Mouse (Mus musculus): ENCODE measurements around the gene Hic1. TPM values are rescaled to one million over a fixed set of nuclear protein-coding genes. Genes with fewer than 3 reads are reported as not detected.

Hic1 gene
- polyA plus RNA-seq, 1 experiment from 2014 or later: 1.2 TPM

- Histone ChIP-seq H3K36me3 (ENCODE audit: control insufficient read depth, insufficient read depth) (no peaks in the 10 kb centered on the region), H3K4me2 (ENCODE audit: low read length) (no peak overlapping the region), H3K4me1 (replicated peaks; ENCODE audit: control insufficient read depth, insufficient read depth, low read length) (no peaks in the 10 kb centered on the region), H3K9me3 (ENCODE audit: control insufficient read depth, low read length) (no peaks in the 10 kb centered on the region), H3K27me3 (replicated peaks; ENCODE audit: control insufficient read depth, insufficient read depth, low read length) (no peaks in the 10 kb centered on the region), H3K4me3 (replicated peaks; ENCODE audit: low read length) (no peak overlapping the region), H3K27ac (ENCODE audit: low read length) (no peak overlapping the region), H3K9ac (replicated peaks; ENCODE audit: low read depth, low read length) (no peak overlapping the region)
- ATAC-seq: no peak
- WGBS: 75% methylated on average over 4 of the region's 4 CpGs
Measured at GRCm38 (mm10) chr11:75206347-75206746, 37.0 kb upstream of the Hic1 start.

DNA sequence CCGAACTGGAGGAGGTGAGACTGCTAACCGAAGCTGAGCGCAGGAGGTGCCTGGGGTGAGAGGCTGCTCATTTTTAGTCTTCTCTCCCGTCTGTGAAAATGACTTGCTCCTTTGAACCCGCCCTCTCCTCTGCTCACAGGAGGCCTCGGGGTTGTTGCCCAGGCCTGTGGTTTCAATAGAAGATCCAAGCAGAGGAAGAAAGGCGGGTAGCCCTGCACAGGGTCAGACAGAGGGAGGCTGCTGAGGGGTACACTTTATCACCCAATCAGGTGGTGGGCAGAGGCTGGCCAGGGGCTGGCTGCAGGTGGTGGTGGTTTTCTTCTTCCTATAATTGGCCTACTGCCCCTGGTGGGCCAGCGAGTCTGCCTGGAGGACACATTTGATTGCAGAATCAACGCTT is 35.2 kb upstream of the Hic1 start:
- H3K4me3 ChIP-seq (replicated peaks; ENCODE audit: low read length): no peak overlapping the region
- H3K36me3 ChIP-seq (ENCODE audit: control insufficient read depth, insufficient read depth): no peaks in the 10 kb centered on the region
- no peak overlapping the region for H3K4me2 ChIP-seq (ENCODE audit: low read length)
- no peaks in the 10 kb centered on the region for H3K4me1 ChIP-seq (replicated peaks; ENCODE audit: control insufficient read depth, insufficient read depth, low read length)
- H3K27ac ChIP-seq (ENCODE audit: low read length): no peak overlapping the region
- 37% methylated on average over 9 of the region's 9 CpGs for WGBS
- no peaks in the 10 kb centered on the region for H3K9me3 ChIP-seq (ENCODE audit: control insufficient read depth, low read length)
- no peak for ATAC-seq
- no peak overlapping the region for H3K9ac ChIP-seq (replicated peaks; ENCODE audit: low read depth, low read length)
- no peaks in the 10 kb centered on the region for H3K27me3 ChIP-seq (replicated peaks; ENCODE audit: control insufficient read depth, insufficient read depth, low read length)

GRCm38 (mm10) chr11:75203926-75204325 is 34.6 kb upstream of the Hic1 start:
- H3K27ac ChIP-seq (ENCODE audit: low read length): no peak overlapping the region
- H3K27me3 ChIP-seq (replicated peaks; ENCODE audit: control insufficient read depth, insufficient read depth, low read length): no peaks in the 10 kb centered on the region
- H3K36me3 ChIP-seq (ENCODE audit: control insufficient read depth, insufficient read depth): no peaks in the 10 kb centered on the region
- no peaks in the 10 kb centered on the region for H3K9me3 ChIP-seq (ENCODE audit: control insufficient read depth, low read length)
- no peaks in the 10 kb centered on the region for H3K4me1 ChIP-seq (replicated peaks; ENCODE audit: control insufficient read depth, insufficient read depth, low read length)
- ATAC-seq: no peak
- WGBS: 83% methylated on average over 4 of the region's 4 CpGs
- H3K9ac ChIP-seq (replicated peaks; ENCODE audit: low read depth, low read length): no peak overlapping the region
- no peak overlapping the region for H3K4me2 ChIP-seq (ENCODE audit: low read length)
- no peak overlapping the region for H3K4me3 ChIP-seq (replicated peaks; ENCODE audit: low read length)

GRCm38 (mm10) chr11:75201721-75202120 is 32.4 kb upstream of the Hic1 start:
- H3K9ac ChIP-seq (replicated peaks; ENCODE audit: low read depth, low read length): no peak overlapping the region
- H3K36me3 ChIP-seq (ENCODE audit: control insufficient read depth, insufficient read depth): no peaks in the 10 kb centered on the region
- H3K9me3 ChIP-seq (ENCODE audit: control insufficient read depth, low read length): no peaks in the 10 kb centered on the region
- no peak overlapping the region for H3K27ac ChIP-seq (ENCODE audit: low read length)
- no peak for ATAC-seq
- H3K4me1 ChIP-seq (replicated peaks; ENCODE audit: control insufficient read depth, insufficient read depth, low read length): no peaks in the 10 kb centered on the region
- no peak overlapping the region for H3K4me3 ChIP-seq (replicated peaks; ENCODE audit: low read length)
- peaks cover 2% of the 10 kb centered on the region for H3K27me3 ChIP-seq (replicated peaks; ENCODE audit: control insufficient read depth, insufficient read depth, low read length)
- H3K4me2 ChIP-seq (ENCODE audit: low read length): no peak overlapping the region
- WGBS: 77% methylated on average over 8 of the region's 8 CpGs

GRCm38 (mm10) chr11:75200935-75201334 is 31.6 kb upstream of the Hic1 start:
- Histone ChIP-seq H3K27ac (ENCODE audit: low read length) (no peak overlapping the region), H3K9me3 (ENCODE audit: control insufficient read depth, low read length) (no peaks in the 10 kb centered on the region), H3K4me3 (replicated peaks; ENCODE audit: low read length) (no peak overlapping the region), H3K9ac (replicated peaks; ENCODE audit: low read depth, low read length) (no peak overlapping the region), H3K36me3 (ENCODE audit: control insufficient read depth, insufficient read depth) (no peaks in the 10 kb centered on the region), H3K4me1 (replicated peaks; ENCODE audit: control insufficient read depth, insufficient read depth, low read length) (peaks cover 2% of the 10 kb centered on the region; the same call in 1 of the 2 replicates), H3K4me2 (ENCODE audit: low read length) (no peak overlapping the region), H3K27me3 (replicated peaks; ENCODE audit: control insufficient read depth, insufficient read depth, low read length) (peaks cover 9% of the 10 kb centered on the region)
- no peak for ATAC-seq
- 87% methylated on average over 12 of the region's 12 CpGs for WGBS

- ATAC-seq: no peak
- Histone ChIP-seq H3K9ac (replicated peaks; ENCODE audit: low read depth, low read length) (no peak overlapping the region), H3K9me3 (ENCODE audit: control insufficient read depth, low read length) (no peaks in the 10 kb centered on the region), H3K4me1 (replicated peaks; ENCODE audit: control insufficient read depth, insufficient read depth, low read length) (peaks cover 10% of the 10 kb centered on the region), H3K27ac (ENCODE audit: low read length) (no peak overlapping the region), H3K4me2 (ENCODE audit: low read length) (no peak overlapping the region), H3K27me3 (replicated peaks; ENCODE audit: control insufficient read depth, insufficient read depth, low read length) (peaks cover 18% of the 10 kb centered on the region), H3K36me3 (ENCODE audit: control insufficient read depth, insufficient read depth) (no peaks in the 10 kb centered on the region), H3K4me3 (replicated peaks; ENCODE audit: low read length) (no peak overlapping the region)
- WGBS: 81% methylated on average over 5 of the region's 5 CpGs
Measured at GRCm38 (mm10) chr11:75199951-75200350, 30.6 kb upstream of the Hic1 start.

GRCm38 (mm10) chr11:75198792-75199191 is 29.5 kb upstream of the Hic1 start:
- Histone ChIP-seq H3K36me3 (ENCODE audit: control insufficient read depth, insufficient read depth) (no peaks in the 10 kb centered on the region), H3K27ac (ENCODE audit: low read length) (no peak overlapping the region), H3K4me3 (replicated peaks; ENCODE audit: low read length) (no peak overlapping the region), H3K4me1 (replicated peaks; ENCODE audit: control insufficient read depth, insufficient read depth, low read length) (peaks cover 18% of the 10 kb centered on the region), H3K27me3 (replicated peaks; ENCODE audit: control insufficient read depth, insufficient read depth, low read length) (peaks cover 24% of the 10 kb centered on the region), H3K9me3 (ENCODE audit: control insufficient read depth, low read length) (no peaks in the 10 kb centered on the region), H3K9ac (replicated peaks; ENCODE audit: low read depth, low read length) (no peak overlapping the region), H3K4me2 (ENCODE audit: low read length) (no peak overlapping the region)
- 85% methylated on average over 4 of the region's 4 CpGs for WGBS
- ATAC-seq: no peak

GRCm38 (mm10) chr11:75197956-75198355 is 28.6 kb upstream of the Hic1 start:
- Histone ChIP-seq H3K4me1 (replicated peaks; ENCODE audit: control insufficient read depth, insufficient read depth, low read length) (peaks cover 26% of the 10 kb centered on the region), H3K27me3 (replicated peaks; ENCODE audit: control insufficient read depth, insufficient read depth, low read length) (peaks cover 32% of the 10 kb centered on the region), H3K4me2 (ENCODE audit: low read length) (no peak overlapping the region), H3K4me3 (replicated peaks; ENCODE audit: low read length) (no peak overlapping the region), H3K9me3 (ENCODE audit: control insufficient read depth, low read length) (no peaks in the 10 kb centered on the region), H3K9ac (replicated peaks; ENCODE audit: low read depth, low read length) (no peak overlapping the region), H3K27ac (ENCODE audit: low read length) (no peak overlapping the region), H3K36me3 (ENCODE audit: control insufficient read depth, insufficient read depth) (no peaks in the 10 kb centered on the region)
- ATAC-seq: no peak
- 30% methylated on average over 7 of the region's 7 CpGs for WGBS

GRCm38 (mm10) chr11:75196131-75196530 is 26.8 kb upstream of the Hic1 start:
- peaks cover 28% of the 10 kb centered on the region for H3K4me1 ChIP-seq (replicated peaks; ENCODE audit: control insufficient read depth, insufficient read depth, low read length)
- WGBS: 46% methylated on average over 6 of the region's 6 CpGs
- H3K36me3 ChIP-seq (ENCODE audit: control insufficient read depth, insufficient read depth): no peaks in the 10 kb centered on the region
- no peaks in the 10 kb centered on the region for H3K9me3 ChIP-seq (ENCODE audit: control insufficient read depth, low read length)
- H3K27ac ChIP-seq (ENCODE audit: low read length): no peak overlapping the region
- peaks cover 43% of the 10 kb centered on the region for H3K27me3 ChIP-seq (replicated peaks; ENCODE audit: control insufficient read depth, insufficient read depth, low read length)
- no peak overlapping the region; the same call in 1 of the 2 replicates for H3K4me2 ChIP-seq (ENCODE audit: low read length)
- ATAC-seq: no peak
- no peak overlapping the region for H3K9ac ChIP-seq (replicated peaks; ENCODE audit: low read depth, low read length)
- no peak overlapping the region for H3K4me3 ChIP-seq (replicated peaks; ENCODE audit: low read length)

DNA sequence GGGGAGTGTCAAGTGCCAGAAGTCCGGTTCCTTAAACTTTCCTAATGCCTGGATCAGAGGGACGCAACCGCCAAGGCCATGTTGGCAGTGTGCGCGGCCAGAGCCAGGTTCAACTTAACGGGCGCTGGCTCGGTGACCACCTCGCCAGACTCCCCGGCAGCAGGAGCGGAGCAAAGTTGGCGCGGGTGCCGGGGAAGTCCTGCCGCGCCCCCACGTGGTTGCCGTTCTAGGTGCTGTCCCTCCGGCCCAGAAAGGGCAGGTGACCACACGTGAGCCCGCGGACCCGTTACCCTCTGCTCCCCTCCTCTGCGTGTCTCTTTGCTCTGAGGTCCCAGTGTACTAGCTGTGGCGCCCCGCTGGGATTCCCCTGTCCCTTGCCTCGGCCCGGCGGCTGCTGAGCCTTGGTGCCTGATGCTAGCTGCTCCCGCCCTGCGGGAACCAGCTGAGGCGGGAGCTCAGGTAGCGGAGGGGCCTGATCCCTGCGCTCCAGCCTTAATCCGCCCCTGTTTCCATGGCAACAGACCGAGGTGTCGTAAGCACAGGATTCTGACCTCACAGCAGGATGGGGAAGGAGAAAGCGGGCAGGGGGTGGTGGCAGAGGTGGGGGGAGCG is 25.6 kb upstream of the Hic1 start:
- no peak for ATAC-seq
- no peak overlapping the region for H3K27ac ChIP-seq (ENCODE audit: low read length)
- under 1% methylated on average over 37 of the region's 39 CpGs for WGBS
- H3K4me3 ChIP-seq (replicated peaks; ENCODE audit: low read length): peak overlapping the region; percentile 58
- no peaks in the 10 kb centered on the region for H3K36me3 ChIP-seq (ENCODE audit: control insufficient read depth, insufficient read depth)
- peaks cover 33% of the 10 kb centered on the region for H3K4me1 ChIP-seq (replicated peaks; ENCODE audit: control insufficient read depth, insufficient read depth, low read length)
- peak overlapping the region; percentile 12 for H3K9ac ChIP-seq (replicated peaks; ENCODE audit: low read depth, low read length)
- peak overlapping the region; percentile 72 for H3K4me2 ChIP-seq (ENCODE audit: low read length)
- peaks cover 43% of the 10 kb centered on the region for H3K27me3 ChIP-seq (replicated peaks; ENCODE audit: control insufficient read depth, insufficient read depth, low read length)
- H3K9me3 ChIP-seq (ENCODE audit: control insufficient read depth, low read length): no peaks in the 10 kb centered on the region
